Mouse (Mus musculus) olfactory bulb, adult 2 months (tissue): Measurements from ENCODE around the gene Kcnk12. TPM values are rescaled to one million over a fixed set of nuclear protein-coding genes. Genes with fewer than 3 reads are reported as not detected.

Experiments
- H3K27ac ChIP-seq: fragments of 200-500 bp; 2 replicates; pipeline ENCODE4 v1.5.1; 2012; ENCODE audit warnings: low read depth, low read length; ENCODE audit not compliant: insufficient read depth
- H3K4me1 ChIP-seq: fragments of 200-500 bp; 2 replicates; pipeline ENCODE4 v1.6.1; 2012; ENCODE audit warnings: low read length; ENCODE audit not compliant: control insufficient read depth, insufficient read depth
- H3K4me3 ChIP-seq: fragments of 200-500 bp; 2 replicates; pipeline ENCODE4 v1.5.1; 2012; ENCODE audit warnings: mild to moderate bottlenecking, low read depth, low read length, moderate library complexity; ENCODE audit not compliant: insufficient read depth
- CTCF ChIP-seq: fragments of 200-500 bp; IDR thresholded peaks from 2 replicates; pipeline ENCODE4 v1.5.1; 2012; ENCODE audit warnings: low read depth, mild to moderate bottlenecking, low read length, moderate library complexity; ENCODE audit not compliant: insufficient read depth
- POLR2A ChIP-seq: fragments of 200-500 bp; IDR thresholded peaks from 2 replicates; pipeline ENCODE4 v1.6.1; 2012; ENCODE audit warnings: mild to moderate bottlenecking, low read depth, low read length, moderate library complexity; ENCODE audit not compliant: insufficient read depth
- WGBS: fragments of 180-500 bp; shearing (Covaris S2); methylation state at CpG from one replicate; pipeline ENCODE4 v1.1.7; 2018; 5-methylcytosine and 5-hydroxymethylcytosine counted together
- polyA plus RNA-seq: library from polyadenylated mRNA; stranded (reverse); fragments of >200 nt; gene quantifications from 2 replicates; pipeline ENCODE4 v1.2.4, GENCODE M21; 2012; ENCODE audit warnings: low replicate concordance; ENCODE audit not compliant: missing spikeins, insufficient read depth, insufficient read length

The Kcnk12 gene
- polyA plus RNA-seq = not detected in 2 replicates

DNA sequence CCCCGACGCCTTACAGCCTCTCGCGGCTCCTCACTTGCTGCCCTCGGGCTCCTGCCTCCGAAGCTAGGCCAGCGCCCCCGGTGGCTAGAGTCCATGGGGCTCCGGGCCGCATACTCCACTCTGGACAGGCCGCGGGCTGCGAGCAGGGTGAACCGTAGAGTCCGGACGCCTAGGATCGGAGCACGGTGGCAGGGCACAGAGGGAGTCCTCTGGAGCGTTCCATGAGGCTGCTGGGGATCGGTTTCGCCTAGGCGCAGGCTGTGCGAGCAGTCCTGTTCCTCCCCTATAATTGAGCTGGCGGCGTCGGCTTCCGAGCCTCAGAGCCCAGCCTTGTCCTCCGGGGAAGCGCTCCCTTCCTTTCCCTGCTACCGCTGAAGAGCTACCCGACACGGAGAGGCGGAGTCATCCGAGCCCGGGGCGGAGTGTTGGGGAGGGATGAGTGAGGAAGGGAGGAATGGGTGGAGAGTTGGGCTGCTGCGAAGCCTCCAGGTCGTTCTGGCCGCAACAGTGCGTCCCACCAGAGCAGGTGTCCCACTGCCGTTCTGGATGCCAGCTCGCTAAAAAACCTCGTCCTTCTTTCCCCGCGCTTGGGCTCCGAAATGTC, at the start of gene Kcnk12:
Kcnk12 (minus strand) TSS at position 307 of the 604 bp plus-strand sequence.
- Histone ChIP-seq H3K4me3 (peak within 1 kb of the TSS; percentile 77), H3K27ac (peak within 1 kb of the TSS; percentile 90), H3K4me1 (peaks cover 24% of the 10 kb centered on the region)
- TF ChIP-seq POLR2A = peak; percentile 51
- peak; percentile 7; the same call in 1 of the 2 replicates for TF ChIP-seq CTCF
- under 1% methylated on average over 46 of the region's 46 CpGs for WGBS

GRCm38 (mm10) chr17:87842156-87842555, 44.4 kb upstream of the Kcnk12 start:
- no peak for TF ChIP-seq CTCF
- TF ChIP-seq POLR2A = no peak
- Histone ChIP-seq H3K27ac (no peak overlapping the region), H3K4me3 (no peak overlapping the region), H3K4me1 (peaks cover 6% of the 10 kb centered on the region; the same call in 1 of the 2 replicates)
- 84% methylated on average over 5 of the region's 5 CpGs for WGBS

DNA sequence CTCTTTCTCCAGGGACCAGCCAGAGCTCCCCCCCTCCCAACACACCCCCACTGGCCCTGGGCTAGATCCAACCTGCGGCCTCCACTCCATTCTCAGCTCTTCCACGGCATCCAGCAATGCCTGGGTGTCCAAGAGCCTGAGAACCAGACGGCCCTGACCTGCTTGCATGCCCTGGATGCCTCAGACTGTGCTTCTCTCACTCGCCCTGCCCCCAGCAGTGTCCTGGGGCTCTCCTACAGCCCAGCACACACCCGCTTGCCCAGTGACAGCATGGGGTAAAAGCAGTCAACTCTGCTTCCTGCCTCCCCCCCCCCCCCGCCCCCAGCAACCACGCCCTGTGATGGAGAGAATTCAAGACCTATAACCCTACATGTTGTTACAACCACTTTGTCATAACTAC, 42.3 kb upstream of the Kcnk12 start:
- no peak for TF ChIP-seq POLR2A
- TF ChIP-seq CTCF = no peak
- no peak overlapping the region for H3K4me3 ChIP-seq
- 78% methylated on average over 7 of the region's 7 CpGs for WGBS
- H3K4me1 ChIP-seq = no peaks in the 10 kb centered on the region
- H3K27ac ChIP-seq = no peak overlapping the region

DNA sequence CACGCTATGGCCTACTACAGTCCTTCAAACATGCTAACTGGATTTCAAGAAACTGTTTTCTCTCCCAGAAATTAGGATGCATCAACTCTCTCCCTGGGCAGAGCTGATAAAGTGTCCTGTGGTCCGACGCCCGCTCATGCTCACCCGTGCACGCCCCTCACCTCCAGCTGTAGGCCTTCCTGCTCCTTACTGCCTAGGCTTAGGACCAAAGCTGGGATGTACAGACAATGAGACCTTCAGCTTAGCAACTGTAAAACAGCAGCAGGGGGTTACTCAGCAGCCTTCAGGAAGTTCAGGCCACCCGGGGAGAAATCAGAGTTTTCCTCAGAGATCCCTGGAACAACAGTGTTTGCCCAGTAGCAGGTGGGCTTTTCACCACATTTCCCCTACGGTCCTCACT, 37.1 kb upstream of the Kcnk12 start:
- no peak overlapping the region for H3K27ac ChIP-seq
- WGBS = 77% methylated on average over 8 of the region's 8 CpGs
- no peak for TF ChIP-seq CTCF
- no peak for TF ChIP-seq POLR2A
- peaks cover 5% of the 10 kb centered on the region; the same call in 1 of the 2 replicates for H3K4me1 ChIP-seq
- no peak overlapping the region for H3K4me3 ChIP-seq

- Histone ChIP-seq H3K4me3 (no peak overlapping the region), H3K4me1 (peaks cover 16% of the 10 kb centered on the region), H3K27ac (no peak overlapping the region)
- WGBS = 19% methylated on average over 12 of the region's 12 CpGs
- TF ChIP-seq POLR2A (no peak), CTCF (no peak)
Observed at GRCm38 (mm10) chr17:87826909-87827308, 29.1 kb upstream of the Kcnk12 start.

DNA sequence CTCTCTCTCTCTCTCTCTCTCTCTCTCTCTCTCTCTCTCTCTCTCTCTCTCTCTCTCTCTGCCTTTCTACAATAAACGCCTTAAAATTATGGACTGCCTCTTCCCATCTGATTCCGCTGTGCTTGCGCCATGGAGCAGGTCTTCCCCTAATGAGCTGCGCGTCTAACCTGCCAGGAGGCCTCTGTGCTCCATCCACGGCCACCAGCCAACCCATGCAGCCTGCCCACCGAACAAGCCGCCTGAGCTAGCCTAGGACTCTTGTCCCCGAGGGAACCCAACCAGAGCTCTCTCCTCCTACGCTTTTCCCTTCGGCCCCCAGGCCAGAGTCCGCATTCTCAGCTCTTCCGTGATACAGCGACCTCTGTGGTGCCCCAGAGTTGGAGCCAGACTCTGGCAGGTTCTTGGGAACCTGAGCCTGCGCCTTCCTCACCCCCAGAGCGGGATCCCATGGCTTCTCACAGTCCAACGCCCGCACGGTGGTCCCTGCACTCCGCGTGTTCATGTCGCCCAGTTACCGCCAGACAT, 28.3 kb upstream of the Kcnk12 start:
- Histone ChIP-seq H3K4me3 (no peak overlapping the region), H3K27ac (no peak overlapping the region), H3K4me1 (peaks cover 16% of the 10 kb centered on the region)
- TF ChIP-seq POLR2A = no peak
- no peak for TF ChIP-seq CTCF
- 49% methylated on average over 23 of the region's 23 CpGs for WGBS

DNA sequence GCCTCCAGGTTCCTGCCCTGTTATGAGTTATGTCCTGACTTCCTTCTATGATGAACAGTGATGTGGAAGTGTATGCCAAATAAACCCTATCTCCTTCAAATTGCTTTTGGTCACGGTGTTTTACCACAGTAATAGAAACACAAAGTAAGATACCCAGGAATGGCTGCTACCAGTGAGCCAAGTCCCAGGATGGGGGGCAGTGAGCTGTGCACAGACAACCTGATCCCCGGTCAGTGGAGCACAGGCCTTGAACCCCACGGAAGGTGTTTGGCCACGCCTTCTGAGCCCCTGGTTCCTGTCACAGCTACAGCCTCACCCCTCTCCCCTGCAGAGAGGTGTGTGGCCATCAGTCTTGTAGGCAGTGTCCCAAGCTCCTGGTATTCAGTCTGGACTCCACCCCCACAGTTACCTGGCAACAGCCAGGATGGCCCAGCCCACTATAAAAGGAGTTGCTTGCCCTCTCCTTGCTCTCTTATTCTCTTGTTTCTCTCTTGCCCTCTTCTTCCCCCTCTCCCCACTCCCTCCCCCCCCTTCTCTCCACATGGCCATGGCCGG, 27.7 kb upstream of the Kcnk12 start:
- Histone ChIP-seq H3K27ac (no peak overlapping the region), H3K4me1 (peaks cover 16% of the 10 kb centered on the region), H3K4me3 (no peak overlapping the region)
- 70% methylated on average over 5 of the region's 5 CpGs for WGBS
- no peak for TF ChIP-seq CTCF
- no peak for TF ChIP-seq POLR2A

DNA sequence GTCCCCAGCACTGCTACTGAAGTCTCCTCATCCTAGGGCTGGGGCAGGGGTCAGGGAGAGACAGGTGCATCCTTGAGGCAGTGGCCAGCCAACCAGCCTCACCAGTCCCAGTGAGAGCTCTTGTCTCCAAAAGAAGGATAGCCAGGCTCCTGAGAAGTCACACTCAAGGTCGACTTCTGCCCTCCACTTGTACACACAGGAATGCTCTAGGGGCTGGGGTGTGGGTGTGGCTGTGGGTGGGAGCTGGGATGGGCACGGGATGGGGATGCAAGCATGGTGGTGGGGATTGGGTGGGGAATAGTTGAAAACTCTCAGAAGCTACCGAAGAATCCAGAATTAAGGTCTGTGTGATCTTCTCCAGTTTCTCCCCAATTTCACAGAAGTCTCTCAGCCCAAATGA, 25.2 kb upstream of the Kcnk12 start:
- whole genome bisulfite sequencing = 81% methylated on average over 3 of the region's 3 CpGs
- no peak overlapping the region for H3K4me3 ChIP-seq
- H3K27ac ChIP-seq = no peak overlapping the region
- TF ChIP-seq CTCF = no peak
- TF ChIP-seq POLR2A = no peak
- peaks cover 16% of the 10 kb centered on the region for H3K4me1 ChIP-seq

DNA sequence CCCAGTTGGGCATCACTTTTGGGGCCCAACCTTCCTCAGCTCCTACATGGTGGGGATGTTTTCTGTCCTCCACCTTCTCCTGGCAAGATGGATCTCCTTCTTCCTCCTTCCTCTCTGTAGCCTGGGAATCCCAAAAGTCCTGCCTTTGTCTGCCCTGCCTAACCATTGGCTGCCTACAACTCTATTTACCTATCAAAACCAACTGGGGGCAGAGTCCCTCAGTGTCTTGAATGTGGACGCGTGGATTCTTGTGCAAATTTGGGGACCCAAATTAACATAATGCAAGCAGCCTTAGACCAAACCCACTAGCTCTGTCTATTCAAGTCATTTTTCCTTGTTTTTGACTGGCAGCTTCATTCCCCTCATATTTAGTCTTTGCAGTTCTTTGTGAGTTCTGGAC, 11.8 kb upstream of the Kcnk12 start:
- H3K27ac ChIP-seq = no peak overlapping the region
- TF ChIP-seq POLR2A (no peak), CTCF (no peak)
- no peaks in the 10 kb centered on the region for H3K4me1 ChIP-seq
- 61% methylated on average over 2 of the region's 2 CpGs for WGBS
- no peak overlapping the region for H3K4me3 ChIP-seq

DNA sequence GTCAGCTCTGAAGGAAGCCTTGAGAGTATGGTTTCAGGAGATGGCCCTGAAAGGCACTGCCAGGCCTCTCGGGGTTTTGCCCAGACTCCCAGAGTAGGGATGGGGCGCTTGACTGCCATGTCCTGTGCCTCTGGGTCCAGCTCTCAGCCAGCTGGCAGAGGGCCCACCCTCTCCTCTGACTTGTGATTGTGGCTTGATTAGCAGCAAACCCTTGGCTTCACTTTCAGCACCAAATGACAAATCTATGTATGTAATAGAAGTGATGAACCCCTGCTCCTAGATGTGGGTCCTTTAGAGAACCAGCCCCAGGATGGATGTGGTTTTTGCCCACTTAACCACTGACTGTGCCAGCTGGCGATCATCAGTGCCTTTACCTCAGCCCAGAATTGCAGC, 2.1 kb upstream of the Kcnk12 start:
- H3K4me1 ChIP-seq = peaks cover 17% of the 10 kb centered on the region
- H3K4me3 ChIP-seq = no peak overlapping the region
- no peak for TF ChIP-seq CTCF
- TF ChIP-seq POLR2A = no peak
- 92% methylated on average over 3 of the region's 3 CpGs for WGBS
- H3K27ac ChIP-seq = no peak overlapping the region
